Mouse (Mus musculus) cerebellum, adult 18-20 months (tissue): Measurements from ENCODE around the gene Pola1.

Experiments
- DNase-seq, 2 experiments: peaks; one replicate each; pipeline ENCODE4 v3.0.0; 2021

Pola1 gene

DNA sequence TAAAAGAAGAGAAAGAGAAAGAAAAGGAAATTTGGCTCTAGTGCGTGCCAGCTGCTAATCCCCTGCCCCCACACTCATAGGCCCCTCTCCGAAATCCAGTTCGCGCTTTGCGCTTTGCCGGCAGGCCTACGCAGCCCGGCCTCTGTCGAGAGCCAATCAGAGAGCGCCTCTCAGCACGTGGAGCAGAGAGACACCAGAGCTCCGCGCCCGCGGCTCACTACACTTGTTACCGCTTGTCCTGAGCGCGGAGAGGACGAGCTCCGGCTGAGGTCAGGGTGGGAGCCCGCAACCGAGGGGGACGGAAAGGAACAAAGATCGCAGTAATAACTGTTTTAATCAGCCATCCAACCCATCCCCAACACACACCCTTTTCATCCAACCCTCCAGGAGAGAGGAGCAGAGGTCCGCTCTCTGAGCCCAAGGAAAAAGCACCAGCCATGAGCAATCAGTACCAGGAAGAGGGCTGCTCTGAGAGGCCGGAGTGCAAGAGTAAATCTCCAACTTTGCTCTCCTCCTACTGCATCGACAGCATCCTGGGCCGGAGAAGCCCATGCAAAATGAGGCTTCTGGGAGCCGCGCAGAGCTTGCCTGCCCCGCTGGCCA, 345.6 kb downstream of the Pola1 start, which contains the start of gene Arx:
Gene Arx, plus strand, starts transcription at position 155 of the 603 bp plus-strand sequence.
- DNase-seq, result no peak

DNA sequence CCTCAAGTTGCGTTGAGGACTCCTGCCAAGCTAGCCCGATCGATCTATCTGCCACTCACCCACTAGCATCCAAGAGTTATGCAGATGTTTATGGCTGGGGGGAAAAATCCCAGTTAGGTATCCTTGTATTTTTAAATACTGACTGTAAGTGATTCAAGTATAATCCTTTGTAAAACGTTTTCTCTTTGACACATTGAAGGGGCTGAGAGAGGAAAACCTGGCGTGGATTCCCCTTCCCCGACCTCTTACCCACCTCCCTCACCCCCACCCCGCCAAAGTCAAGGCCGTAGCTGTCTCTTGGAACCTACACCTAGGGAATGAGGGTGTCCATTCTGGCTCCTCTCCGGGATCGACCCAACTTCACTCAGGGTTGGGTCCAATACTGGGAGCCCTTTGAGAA, 346.9 kb downstream of the Pola1 start:
- no peak for DNase-seq

DNA sequence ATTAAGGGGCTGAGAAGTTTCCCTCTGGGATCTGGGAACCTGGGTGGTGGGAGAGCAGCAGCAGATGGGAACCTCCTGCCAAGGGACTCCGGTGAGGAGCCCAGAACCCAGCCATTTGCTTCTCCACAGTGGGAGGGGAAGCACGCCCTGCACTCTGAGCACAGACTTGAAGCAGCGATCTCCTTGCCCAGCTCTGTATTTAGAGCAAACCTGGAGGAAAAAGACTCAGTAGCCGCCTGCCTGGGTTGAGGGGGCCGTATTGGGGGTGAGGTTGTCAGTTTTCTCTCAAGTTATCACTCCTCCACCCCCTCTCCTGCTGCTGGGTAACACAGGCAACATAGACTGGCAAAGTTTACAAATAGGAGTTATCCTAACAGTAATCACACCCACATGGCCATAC, 350.2 kb downstream of the Pola1 start:
- DNase-seq, result no peak

DNA sequence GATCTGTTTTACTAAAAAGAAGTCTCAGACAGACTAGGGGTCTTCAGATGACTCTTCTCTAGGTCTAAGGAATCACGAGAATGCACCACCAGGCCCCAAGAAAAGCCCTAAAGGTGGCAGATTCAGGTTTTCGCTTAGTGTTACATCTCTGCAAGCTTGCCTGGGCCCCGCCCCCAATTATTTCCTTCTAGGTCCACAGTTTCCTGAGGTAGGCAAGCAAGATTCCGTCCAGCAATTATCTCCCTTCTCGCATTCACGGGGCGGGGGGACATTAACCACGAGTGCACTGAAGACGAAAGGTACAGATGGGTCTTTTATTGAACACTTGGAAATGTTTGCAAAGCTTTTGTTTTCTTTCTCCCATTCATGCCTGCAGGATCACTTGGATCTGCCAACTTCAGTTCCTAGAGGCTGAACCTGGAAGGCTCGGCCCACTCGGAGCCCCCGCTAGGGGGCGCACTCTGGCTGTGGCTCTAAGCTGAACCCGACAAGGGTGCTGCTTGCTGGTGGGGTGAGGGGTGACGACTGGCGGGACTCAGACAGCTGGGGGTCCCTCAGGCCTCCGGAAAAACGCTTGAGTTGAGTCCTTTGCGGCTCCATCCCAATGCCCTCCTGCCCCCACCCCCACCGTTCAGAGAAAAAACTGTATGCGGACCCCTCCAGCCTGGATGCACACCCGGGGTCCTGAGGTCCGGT, 350.8 kb downstream of the Pola1 start:
- DNase-seq, result peak; percentile 7 to 26

DNA sequence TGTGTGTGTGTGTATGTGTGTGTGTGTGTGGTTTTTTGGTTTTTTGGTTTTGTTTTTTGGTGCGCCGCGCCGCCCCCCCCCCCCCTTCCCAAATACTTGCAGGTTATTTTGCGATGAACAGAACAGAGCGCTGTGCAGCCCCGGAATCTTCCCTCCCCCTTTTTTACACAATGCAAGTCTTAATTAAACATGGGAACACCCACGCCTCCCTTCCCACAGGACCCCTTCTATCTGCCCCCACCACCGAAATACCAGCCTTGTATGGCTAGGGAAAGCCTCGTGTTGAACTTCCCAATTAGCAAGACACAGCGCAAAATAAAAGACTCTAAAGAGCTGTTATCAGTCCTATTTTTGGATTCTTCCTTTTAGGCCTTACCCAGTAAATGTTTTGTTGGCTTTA, 352.0 kb downstream of the Pola1 start:
- DNase-seq, result no peak

DNA sequence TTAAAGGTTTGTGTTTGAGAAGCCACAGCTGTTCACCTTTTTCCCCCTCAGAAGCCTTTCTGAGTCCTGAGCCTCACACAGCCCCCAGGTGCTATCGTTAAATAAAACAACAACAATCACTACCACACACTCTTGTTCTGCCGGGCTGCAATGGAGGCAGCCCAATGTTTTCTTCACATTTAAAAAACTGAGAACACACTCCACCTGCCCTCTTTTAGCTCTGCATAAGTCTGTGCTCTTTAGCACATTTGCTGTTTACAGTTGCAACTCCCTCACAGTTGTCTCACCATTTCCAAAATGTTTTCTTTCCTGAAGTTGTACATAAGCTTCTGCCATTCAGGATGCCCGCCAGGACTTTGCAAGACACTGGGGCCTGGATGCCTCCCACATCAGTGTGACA, 356.3 kb downstream of the Pola1 start:
- DNase-seq, result no peak
